Mouse (Mus musculus) hindbrain, embryonic 11.5 days (tissue): Measurements from ENCODE around the gene Def8. TPM values are rescaled to one million over a fixed set of nuclear protein-coding genes. Genes with fewer than 3 reads are reported as not detected.
"Not testable (repeated sequence)": the region's sequence is repeated elsewhere in the genome, so short reads cannot be mapped to it uniquely, and the experiment has no call there.

ENCODE experiments used
- ATAC-seq: fragments of 200-750 bp; cut with Nextera tagmentation; 2 replicates; pipeline ENCODE4 v1.8.0; 2017; ENCODE audit warnings: mild to moderate bottlenecking, moderate TSS enrichment, moderate library complexity; ENCODE audit not compliant: low FRiP score
- DNase-seq: peaks from one replicate; pipeline ENCODE4 v3.0.0-alpha.2; 2015; ENCODE audit warnings: low spot score
- H3K27ac ChIP-seq: fragments of 300-500 bp; sonication (generic); 2 replicates; pipeline ENCODE4 v1.5.1; 2014; ENCODE audit warnings: mild to moderate bottlenecking, low read depth, low read length
- H3K27me3 ChIP-seq: fragments of 300-500 bp; sonication (generic); 2 replicates; pipeline ENCODE4 v1.6.1; 2014; ENCODE audit warnings: mild to moderate bottlenecking, low read length, moderate library complexity, mixed read lengths; ENCODE audit not compliant: control insufficient read depth, insufficient read depth
- H3K36me3 ChIP-seq: fragments of 300-500 bp; sonication (generic); 2 replicates; pipeline ENCODE4 v1.6.1; 2014; ENCODE audit warnings: mild to moderate bottlenecking, low read length, moderate library complexity, mixed read lengths; ENCODE audit not compliant: control insufficient read depth, insufficient read depth
- H3K4me1 ChIP-seq: fragments of 300-500 bp; sonication (generic); replicated peaks from 2 replicates; pipeline ENCODE4 v1.6.1; 2014; ENCODE audit warnings: low read length, mixed read lengths; ENCODE audit not compliant: control insufficient read depth, insufficient read depth
- H3K4me2 ChIP-seq: fragments of 300-500 bp; sonication (generic); replicated peaks from 2 replicates; pipeline ENCODE4 v1.6.1; 2014; ENCODE audit warnings: mild to moderate bottlenecking, low read depth, low read length
- H3K4me3 ChIP-seq: fragments of 300-500 bp; sonication (generic); 2 replicates; pipeline ENCODE4 v1.5.1; 2014; ENCODE audit warnings: low read depth, low read length
- H3K9ac ChIP-seq: fragments of 300-500 bp; sonication (generic); 2 replicates; pipeline ENCODE4 v1.6.1; 2014; ENCODE audit warnings: low read depth, low read length
- H3K9me3 ChIP-seq: fragments of 300-500 bp; sonication (generic); 2 replicates; pipeline ENCODE4 v1.6.1; 2016; ENCODE audit warnings: low read length; ENCODE audit not compliant: control insufficient read depth
- WGBS: fragments of 180-500 bp; shearing (Covaris S2); extraction: QIAGEN DNeasy Blood & Tissue Kit; methylation state at CpG from one replicate; pipeline ENCODE4 v1.1.7; 2014; 5-methylcytosine and 5-hydroxymethylcytosine counted together
- polyA plus RNA-seq: library from polyadenylated mRNA; unstranded; fragments of >200 nt; fragmentation: Nextera tagmentation; extraction: Ambion mirVana; gene quantifications from 2 replicates; pipeline ENCODE4 v1.2.1, GENCODE M21; 2014

The Def8 gene
- polyA plus RNA-seq, 1 experiment from 2014 or later, result 32.5 TPM

GRCm38 (mm10) chr8:123426511-123427509 lies 3.5 kb downstream of the Def8 start:
- no peak for ATAC-seq
- 0 out of 2 replicates have a peak, but pooled peaks cover 2% of the 10 kb centered on the region for H3K4me1 ChIP-seq
- H3K9ac ChIP-seq, result no peak overlapping the region
- peaks cover 17% of the 10 kb centered on the region for H3K9me3 ChIP-seq
- no peaks in the 10 kb centered on the region for H3K36me3 ChIP-seq
- H3K27ac ChIP-seq, result no peak overlapping the region
- H3K27me3 ChIP-seq, result no peaks in the 10 kb centered on the region
- no peak for DNase-seq
- H3K4me2 ChIP-seq, result no peak overlapping the region
- no peak overlapping the region for H3K4me3 ChIP-seq
- 95% methylated on average over 27 of the region's 27 CpGs for WGBS

- no peak for DNase-seq
- WGBS, result 95% methylated on average over 24 of the region's 24 CpGs
- no peak overlapping the region for H3K27ac ChIP-seq
- H3K4me1 ChIP-seq, result no peaks in the 10 kb centered on the region
- H3K9ac ChIP-seq, result no peak overlapping the region
- H3K4me3 ChIP-seq, result no peak overlapping the region
- no peaks in the 10 kb centered on the region for H3K27me3 ChIP-seq
- H3K36me3 ChIP-seq, result no peaks in the 10 kb centered on the region
- no peak overlapping the region for H3K4me2 ChIP-seq
- ATAC-seq, result no peak
- H3K9me3 ChIP-seq, result peaks cover 20% of the 10 kb centered on the region
Observed at GRCm38 (mm10) chr8:123427639-123428275, 4.4 kb downstream of the Def8 start.

GRCm38 (mm10) chr8:123428343-123428893 lies 5.1 kb downstream of the Def8 start:
- H3K4me2 ChIP-seq, result no peak overlapping the region
- 97% methylated on average over 28 of the region's 29 CpGs for WGBS
- ATAC-seq, result no peak
- H3K9ac ChIP-seq, result no peak overlapping the region
- peaks cover 20% of the 10 kb centered on the region for H3K9me3 ChIP-seq
- no peak for DNase-seq
- no peaks in the 10 kb centered on the region for H3K4me1 ChIP-seq
- H3K27ac ChIP-seq, result no peak overlapping the region
- no peaks in the 10 kb centered on the region for H3K27me3 ChIP-seq
- no peak overlapping the region for H3K4me3 ChIP-seq
- no peaks in the 10 kb centered on the region for H3K36me3 ChIP-seq

GRCm38 (mm10) chr8:123428939-123429721 lies 5.8 kb downstream of the Def8 start:
- H3K4me3 ChIP-seq, result no peak overlapping the region
- H3K9me3 ChIP-seq, result peaks cover 20% of the 10 kb centered on the region
- ATAC-seq, result no peak
- H3K27ac ChIP-seq, result no peak overlapping the region
- no peaks in the 10 kb centered on the region for H3K4me1 ChIP-seq
- no peaks in the 10 kb centered on the region for H3K27me3 ChIP-seq
- H3K9ac ChIP-seq, result no peak overlapping the region
- H3K4me2 ChIP-seq, result no peak overlapping the region
- H3K36me3 ChIP-seq, result no peaks in the 10 kb centered on the region
- 96% methylated on average over 23 of the region's 23 CpGs for WGBS
- no peak for DNase-seq

GRCm38 (mm10) chr8:123429722-123430013 lies 6.3 kb downstream of the Def8 start:
- H3K4me1 ChIP-seq, H3K4me2 ChIP-seq, H3K36me3 ChIP-seq, ATAC-seq, H3K27me3 ChIP-seq, H3K9ac ChIP-seq, H3K27ac ChIP-seq, H3K4me3 ChIP-seq, DNase-seq: not testable (repeated sequence)
- peaks cover 20% of the 10 kb centered on the region for H3K9me3 ChIP-seq
- 97% methylated on average over 15 of the region's 15 CpGs for WGBS

GRCm38 (mm10) chr8:123430936-123431335 lies 7.6 kb downstream of the Def8 start:
- not testable (repeated sequence) for H3K36me3 ChIP-seq, H3K9ac ChIP-seq, H3K27ac ChIP-seq, DNase-seq, H3K4me2 ChIP-seq, H3K4me3 ChIP-seq, H3K27me3 ChIP-seq, H3K4me1 ChIP-seq, ATAC-seq
- H3K9me3 ChIP-seq, result peaks cover 20% of the 10 kb centered on the region
- WGBS, result 87% methylated on average over 8 of the region's 8 CpGs

GRCm38 (mm10) chr8:123431616-123432365 lies 8.5 kb downstream of the Def8 start:
- Histone ChIP-seq H3K4me1 (no peaks in the 10 kb centered on the region), H3K27me3 (no peaks in the 10 kb centered on the region), H3K4me2 (no peak overlapping the region), H3K9ac (no peak overlapping the region), H3K36me3 (no peaks in the 10 kb centered on the region), H3K4me3 (no peak overlapping the region), H3K9me3 (peaks cover 20% of the 10 kb centered on the region), H3K27ac (no peak overlapping the region)
- DNase-seq, result no peak
- 97% methylated on average over 25 of the region's 25 CpGs for WGBS
- no peak for ATAC-seq

DNA sequence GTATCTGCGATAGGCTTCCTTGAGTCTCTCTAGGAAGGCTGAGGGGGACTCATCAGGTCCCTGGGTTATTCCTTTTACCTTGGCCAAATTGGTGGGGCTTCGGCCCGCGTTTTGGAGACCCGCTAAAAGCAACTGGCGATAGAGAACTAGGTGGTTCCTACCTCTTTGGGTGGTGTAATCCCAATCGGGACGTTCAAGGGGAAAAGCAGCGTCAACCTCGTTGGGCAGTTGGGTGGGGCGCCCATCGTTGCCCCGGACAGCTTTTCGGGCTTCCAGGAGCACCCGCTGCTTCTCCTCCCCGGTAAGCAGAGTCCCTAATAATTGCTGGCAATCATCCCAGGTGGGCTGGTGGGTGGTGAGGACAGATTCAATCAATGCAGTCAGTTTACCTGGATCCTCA lies 9.1 kb downstream of the Def8 start:
- ATAC-seq, result no peak
- no peaks in the 10 kb centered on the region for H3K36me3 ChIP-seq

More for the DNA sequence above, 9.1 kb downstream of the Def8 start:
- H3K4me2 ChIP-seq, result no peak overlapping the region
- WGBS, result 95% methylated on average over 16 of the region's 16 CpGs
- H3K9me3 ChIP-seq, result peaks cover 20% of the 10 kb centered on the region
- no peaks in the 10 kb centered on the region for H3K27me3 ChIP-seq
- no peak overlapping the region for H3K9ac ChIP-seq
- H3K4me1 ChIP-seq, result no peaks in the 10 kb centered on the region
- H3K4me3 ChIP-seq, result no peak overlapping the region
- H3K27ac ChIP-seq, result no peak overlapping the region
- DNase-seq, result no peak
